Mouse (Mus musculus) cerebellum, adult 2 months (tissue): ENCODE measurements around the gene Fmnl2.

Source experiments
- CTCF ChIP-seq: fragments of 200-500 bp; IDR thresholded peaks from 2 replicates; pipeline ENCODE4 v1.5.1; 2011; ENCODE audit warnings: low read depth, mild to moderate bottlenecking, control low read depth, low read length, moderate library complexity, borderline replicate concordance; ENCODE audit not compliant: insufficient read depth
- POLR2A ChIP-seq: fragments of 200-500 bp; IDR thresholded peaks from 2 replicates; pipeline ENCODE4 v1.6.1; 2011; ENCODE audit warnings: low read length, control low read depth, borderline replicate concordance; ENCODE audit not compliant: insufficient read depth

DNA sequence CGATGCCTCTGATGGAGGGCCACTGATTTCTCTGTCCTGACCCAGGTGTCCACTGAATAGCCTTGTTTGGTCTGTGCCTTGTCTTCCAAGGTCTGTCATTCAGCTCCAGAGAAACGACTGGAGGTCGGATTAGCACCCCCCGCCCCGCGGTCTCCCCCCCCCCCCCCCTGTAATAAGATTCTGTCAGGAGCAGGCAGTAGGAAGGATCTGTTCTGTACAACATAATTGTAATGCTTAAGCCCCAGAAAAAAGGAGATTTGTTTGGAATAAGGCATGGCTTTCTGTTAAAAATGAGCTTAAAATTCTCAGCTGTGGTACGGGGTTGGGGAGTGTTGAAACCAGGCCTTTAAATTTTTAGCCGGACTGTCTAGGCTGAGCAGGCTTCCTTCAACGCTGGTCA is 181.1 kb downstream of the Fmnl2 start:
- TF ChIP-seq CTCF, result no peak
- TF ChIP-seq POLR2A, result no peak
